Mouse (Mus musculus): ENCODE data around the gene Olfr202. TPM values are rescaled to one million over a fixed set of nuclear protein-coding genes. Genes with fewer than 3 reads are reported as not detected.
"Not testable (repeated sequence)": the region's sequence is repeated elsewhere in the genome, so short reads cannot be mapped to it uniquely, and the experiment has no call there.

Gene Olfr202
- total RNA-seq (2014; fragmentation: Nextera tagmentation) (not detected in 2 replicates), total RNA-seq (2017) (not detected in 2 replicates), polyA plus RNA-seq (2012) (not detected in 2 replicates)

- H3K4me1 ChIP-seq (ENCODE audit: insufficient read depth, low read depth, low read length), result peaks cover 22% of the 10 kb centered on the region
- no peak within 1 kb of the TSS for H3K4me3 ChIP-seq (ENCODE audit: low read depth, low read length)
- no peak for TF ChIP-seq GATA1 (IDR thresholded peaks at IDR 0.05; ENCODE audit: borderline replicate concordance, low read length)
- TF ChIP-seq POLR2AphosphoS5 (IDR thresholded peaks at IDR 0.05; ENCODE audit: insufficient replicate concordance, low read depth, low read length), result no peak
- no peak for TF ChIP-seq GATA2 (IDR thresholded peaks at IDR 0.05; ENCODE audit: borderline replicate concordance, low read depth, low read length)
- TF ChIP-seq CTCF (IDR thresholded peaks at IDR 0.05; ENCODE audit: low read depth, low read length), result no peak
- no peak for TF ChIP-seq TAL1 (conservative IDR thresholded peaks at IDR 0.05; ENCODE audit: low read depth, low read length)
- ATAC-seq (ENCODE audit: extremely low read depth, insufficient number of reproducible peaks, low FRiP score, poor library complexity, severe bottlenecking) (no peak), DNase-seq (ENCODE audit: low spot score) (no peak)
- peaks cover 12% of the 10 kb centered on the region for H3K9me3 ChIP-seq (replicated peaks)
- H3K36me3 ChIP-seq (replicated peaks), result no peaks in the 10 kb centered on the region
- H3K27me3 ChIP-seq (ENCODE audit: insufficient read depth, low read length), result no peaks in the 10 kb centered on the region
Measured at GRCm38 (mm10) chr16:59286693-59287092, at the start of gene Olfr202. TSS of gene Olfr202 (minus strand) at chr16:59286793.

DNA sequence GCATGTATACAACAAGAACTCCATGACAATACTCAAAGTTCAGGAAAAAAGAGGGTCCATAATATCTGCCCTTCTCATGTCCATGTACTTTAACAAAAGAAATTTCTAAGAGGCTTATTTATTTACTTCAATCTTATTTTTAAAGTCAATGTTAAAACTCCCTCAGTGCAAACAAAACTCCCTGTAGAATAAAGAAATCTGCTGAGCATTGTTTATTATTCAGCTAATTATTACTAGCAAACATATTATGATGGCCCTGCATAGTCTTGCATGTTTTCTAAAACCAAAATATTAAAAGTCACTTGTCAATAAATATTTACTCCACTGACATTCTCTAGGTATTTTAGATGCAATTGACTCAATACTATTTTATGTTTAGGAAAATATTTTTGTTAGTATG lies 44.4 kb upstream of the Olfr202 start, which contains the start of gene Olfr205:
Gene Olfr205, minus strand, starts transcription at position 101 of the 400 bp plus-strand sequence.
- Histone ChIP-seq H3K36me3 (replicated peaks) (no peaks in the 10 kb centered on the region), H3K4me3 (ENCODE audit: low read depth, low read length) (no peak within 1 kb of the TSS), H3K27me3 (ENCODE audit: insufficient read depth, low read length) (no peaks in the 10 kb centered on the region), H3K9me3 (replicated peaks) (no peaks in the 10 kb centered on the region), H3K4me1 (ENCODE audit: insufficient read depth, low read depth, low read length) (no peaks in the 10 kb centered on the region)
- TF ChIP-seq GATA1 (IDR thresholded peaks at IDR 0.05; ENCODE audit: borderline replicate concordance, low read length) (no peak), POLR2AphosphoS5 (IDR thresholded peaks at IDR 0.05; ENCODE audit: insufficient replicate concordance, low read depth, low read length) (no peak), CTCF (IDR thresholded peaks at IDR 0.05; ENCODE audit: low read depth, low read length) (no peak), GATA2 (IDR thresholded peaks at IDR 0.05; ENCODE audit: borderline replicate concordance, low read depth, low read length) (no peak), TAL1 (conservative IDR thresholded peaks at IDR 0.05; ENCODE audit: low read depth, low read length) (no peak)
- DNase-seq (ENCODE audit: low spot score) (no peak), ATAC-seq (ENCODE audit: extremely low read depth, insufficient number of reproducible peaks, low FRiP score, poor library complexity, severe bottlenecking) (no peak)

DNA sequence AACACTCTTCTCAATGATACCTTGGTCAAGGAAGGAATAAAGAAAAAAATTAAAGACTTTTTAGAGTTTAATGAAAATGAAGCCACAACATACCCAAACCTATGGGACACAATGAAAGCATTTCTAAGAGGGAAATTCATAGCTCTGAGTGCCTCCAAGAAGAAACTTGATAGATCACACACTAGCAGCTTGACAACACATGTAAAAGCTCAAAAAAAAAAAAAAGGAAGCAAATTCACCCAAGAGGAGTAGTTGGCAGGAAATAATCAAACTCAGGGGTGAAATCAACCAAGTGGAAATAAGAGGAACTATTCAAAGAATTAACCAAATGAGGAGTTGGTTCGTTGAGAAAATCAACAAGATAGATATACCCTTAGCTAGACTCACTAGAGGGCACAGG lies 36.7 kb upstream of the Olfr202 start:
- not testable (repeated sequence) for ATAC-seq (ENCODE audit: extremely low read depth, insufficient number of reproducible peaks, low FRiP score, poor library complexity, severe bottlenecking); H3K9me3 ChIP-seq (replicated peaks); H3K4me1 ChIP-seq (ENCODE audit: insufficient read depth, low read depth, low read length); H3K4me3 ChIP-seq (ENCODE audit: low read depth, low read length); DNase-seq (ENCODE audit: low spot score); H3K27me3 ChIP-seq (ENCODE audit: insufficient read depth, low read length); H3K36me3 ChIP-seq (replicated peaks)

DNA sequence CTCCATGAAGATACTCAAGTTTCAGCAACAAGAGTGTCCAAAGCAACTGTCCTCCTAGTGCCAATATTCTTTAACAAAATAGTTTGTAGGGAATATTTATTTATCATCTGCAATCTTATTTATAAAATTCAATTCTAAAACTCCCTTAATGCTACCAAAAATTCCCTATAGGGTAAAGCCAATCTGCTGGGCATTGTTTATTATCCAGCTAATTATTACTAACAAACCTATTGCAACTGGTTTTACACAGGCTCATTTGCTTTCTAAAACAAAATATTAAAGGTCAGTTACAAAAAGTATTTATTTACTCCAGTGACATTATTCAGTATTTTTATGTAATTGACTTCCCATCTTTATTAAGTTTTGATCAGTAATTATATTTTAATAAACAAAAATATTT lies 31.6 kb upstream of the Olfr202 start, which contains the start of gene Olfr204:
Gene Olfr204, minus strand, starts transcription at position 101 of the 400 bp plus-strand sequence.
- Histone ChIP-seq H3K9me3 (replicated peaks) (0 out of 2 replicates have a peak, but pooled peaks cover 3% of the 10 kb centered on the region), H3K4me1 (ENCODE audit: insufficient read depth, low read depth, low read length) (no peaks in the 10 kb centered on the region), H3K36me3 (replicated peaks) (no peaks in the 10 kb centered on the region), H3K27me3 (ENCODE audit: insufficient read depth, low read length) (no peaks in the 10 kb centered on the region), H3K4me3 (ENCODE audit: low read depth, low read length) (no peak within 1 kb of the TSS)
- ATAC-seq (ENCODE audit: extremely low read depth, insufficient number of reproducible peaks, low FRiP score, poor library complexity, severe bottlenecking) (no peak), DNase-seq (ENCODE audit: low spot score) (no peak)
- TF ChIP-seq POLR2AphosphoS5 (IDR thresholded peaks at IDR 0.05; ENCODE audit: insufficient replicate concordance, low read depth, low read length) (no peak), TAL1 (conservative IDR thresholded peaks at IDR 0.05; ENCODE audit: low read depth, low read length) (no peak)

- H3K4me3 ChIP-seq (ENCODE audit: low read depth, low read length), result no peak within 1 kb of the TSS
- DNase-seq (ENCODE audit: low spot score), result no peak
- no peaks in the 10 kb centered on the region for H3K27me3 ChIP-seq (ENCODE audit: insufficient read depth, low read length)
- no peaks in the 10 kb centered on the region for H3K36me3 ChIP-seq (replicated peaks)
- no peak for ATAC-seq (ENCODE audit: extremely low read depth, insufficient number of reproducible peaks, low FRiP score, poor library complexity, severe bottlenecking)
- no peaks in the 10 kb centered on the region for H3K9me3 ChIP-seq (replicated peaks)
- H3K4me1 ChIP-seq (ENCODE audit: insufficient read depth, low read depth, low read length), result no peaks in the 10 kb centered on the region
- TF ChIP-seq CTCF (IDR thresholded peaks at IDR 0.05; ENCODE audit: low read depth, low read length), result no peak
Measured at GRCm38 (mm10) chr16:59298581-59298980, 12.0 kb upstream of the Olfr202 start, which contains the start of gene Olfr203. TSS of gene Olfr203 (plus strand) at chr16:59298881.

- H3K4me3 ChIP-seq (ENCODE audit: low read depth, low read length); H3K36me3 ChIP-seq (replicated peaks); ATAC-seq (ENCODE audit: extremely low read depth, insufficient number of reproducible peaks, low FRiP score, poor library complexity, severe bottlenecking); DNase-seq (ENCODE audit: low spot score); H3K27me3 ChIP-seq (ENCODE audit: insufficient read depth, low read length): not testable (repeated sequence)
- Histone ChIP-seq H3K4me1 (ENCODE audit: insufficient read depth, low read depth, low read length) (peaks cover 17% of the 10 kb centered on the region), H3K9me3 (replicated peaks) (peaks cover 12% of the 10 kb centered on the region)
Measured at GRCm38 (mm10) chr16:59287576-59287975, 983 bp upstream of the Olfr202 start.

GRCm38 (mm10) chr16:59283476-59283875 lies 3.1 kb downstream of the Olfr202 start:
- DNase-seq (ENCODE audit: low spot score) (no peak), ATAC-seq (ENCODE audit: extremely low read depth, insufficient number of reproducible peaks, low FRiP score, poor library complexity, severe bottlenecking) (peak; percentile 58)

More at GRCm38 (mm10) chr16:59283476-59283875, 3.1 kb downstream of the Olfr202 start:
- H3K27me3 ChIP-seq (ENCODE audit: insufficient read depth, low read length), result no peaks in the 10 kb centered on the region
- H3K36me3 ChIP-seq (replicated peaks), result no peaks in the 10 kb centered on the region
- peaks cover 12% of the 10 kb centered on the region for H3K9me3 ChIP-seq (replicated peaks)
- no peak overlapping the region for H3K4me3 ChIP-seq (ENCODE audit: low read depth, low read length)
- peaks cover 37% of the 10 kb centered on the region for H3K4me1 ChIP-seq (ENCODE audit: insufficient read depth, low read depth, low read length)
- no peak for TF ChIP-seq CTCF (IDR thresholded peaks at IDR 0.05; ENCODE audit: low read depth, low read length)
- no peak for TF ChIP-seq GATA2 (IDR thresholded peaks at IDR 0.05; ENCODE audit: borderline replicate concordance, low read depth, low read length)
- 0 out of 2 replicates have a peak, but pooled peaks have one; percentile 9 for TF ChIP-seq TAL1 (conservative IDR thresholded peaks at IDR 0.05; ENCODE audit: low read depth, low read length)
- TF ChIP-seq GATA1 (IDR thresholded peaks at IDR 0.05; ENCODE audit: borderline replicate concordance, low read length), result no peak
